Mouse (Mus musculus) bone marrow macrophage, adult 2 months (primary cell): ENCODE data around the gene Msi2.

ENCODE experiments used
- CTCF ChIP-seq: IDR thresholded peaks from 2 replicates; pipeline ENCODE4 v1.5.1; 2012; ENCODE audit warnings: low read depth, mild to moderate bottlenecking, low read length, moderate library complexity
- POLR2A ChIP-seq: IDR thresholded peaks from 2 replicates; pipeline ENCODE4 v1.6.1; 2012; ENCODE audit warnings: mild to moderate bottlenecking, low read depth, low read length, borderline replicate concordance

- TF ChIP-seq POLR2A (no peak), CTCF (no peak)
Observed at GRCm38 (mm10) chr11:88526711-88527110, 191.6 kb downstream of the Msi2 start.
